Mouse (Mus musculus): ENCODE data around the gene Serpinb9b.

DNA sequence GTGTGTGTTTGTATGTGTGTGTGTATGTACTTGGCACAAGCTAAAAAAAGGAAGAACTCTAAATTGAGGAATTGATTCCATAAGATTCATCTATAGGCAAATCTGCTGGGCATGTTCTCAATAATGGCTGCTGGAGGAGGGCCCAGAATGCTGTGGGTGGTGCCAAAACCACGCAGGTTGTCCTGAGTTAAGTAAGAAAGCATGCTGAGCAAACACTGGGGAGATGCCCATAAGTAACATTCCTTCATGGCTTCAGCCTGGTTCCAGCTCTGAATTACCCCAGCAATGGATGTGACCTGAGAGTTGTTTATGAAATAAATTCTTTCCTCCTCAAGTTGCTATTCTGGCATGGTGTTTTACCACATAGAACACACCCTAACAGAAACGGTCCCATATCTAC, 13.9 kb upstream of the Serpinb9b start:
- TF ChIP-seq CTCF (IDR thresholded peaks at IDR 0.05; ENCODE audit: insufficient read depth, low read depth, low read length) (no peak), POLR2A (IDR thresholded peaks at IDR 0.05; ENCODE audit: insufficient read depth, low read depth, low read length) (no peak)
